37 mouse cellular contexts compared by ENCODE assay signal in the genomic region with DNA sequence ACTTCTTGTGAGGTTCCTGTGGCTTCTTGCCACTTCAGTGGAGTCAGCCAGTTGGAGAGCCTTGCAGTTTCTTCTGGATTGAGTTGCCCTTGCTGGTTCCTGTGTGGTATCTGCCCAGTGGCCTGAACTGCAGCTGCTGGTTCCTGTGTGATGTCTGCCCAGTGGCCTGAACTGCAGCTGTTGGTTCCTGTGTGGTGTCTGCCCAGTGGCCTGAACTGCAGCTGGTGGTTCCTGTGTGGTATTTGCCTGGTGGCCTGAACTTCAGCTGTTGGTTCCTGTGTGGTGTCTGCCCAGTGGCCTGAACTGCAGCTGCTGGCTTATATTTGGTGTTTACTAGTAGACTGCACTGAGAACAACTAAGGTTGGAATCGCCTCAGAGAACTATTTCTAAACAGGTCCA. TPM values are rescaled to one million over a fixed set of nuclear protein-coding genes. Genes with fewer than 3 reads are reported as not detected.
"Had no signal": no experiment of that assay in that cellular context is flagged by ENCODE, and none has a peak within 500 bp of the region (broad histone marks: within the 10 kb centered on the region; RNA-seq: fewer than 3 reads in every experiment).

No protein-coding gene starts in this region.

- H3K9ac ChIP-seq: heart, embryonic 12.5 days; heart, embryonic 13.5 days; heart, embryonic 15.5 days; hindbrain, embryonic 12.5 days; hindbrain, embryonic 13.5 days; hindbrain, embryonic 14.5 days; hindbrain, embryonic 15.5 days; intestine, embryonic 15.5 days; kidney, embryonic 15.5 days had no signal

- H3K27me3 ChIP-seq: heart, embryonic 12.5 days; heart, embryonic 15.5 days; hindbrain, embryonic 15.5 days; intestine, embryonic 15.5 days had no signal

- H3K4me1 ChIP-seq: heart, embryonic 10.5 days; heart, embryonic 12.5 days; heart, embryonic 13.5 days; heart, embryonic 15.5 days; hindbrain, embryonic 10.5 days; hindbrain, embryonic 13.5 days; hindbrain, embryonic 15.5 days; kidney, embryonic 15.5 days had no signal

- H3K4me2 ChIP-seq: heart, embryonic 11.5 days; heart, embryonic 12.5 days; heart, embryonic 13.5 days; heart, embryonic 15.5 days; hindbrain, embryonic 12.5 days; hindbrain, embryonic 13.5 days; hindbrain, embryonic 14.5 days; hindbrain, embryonic 15.5 days; intestine, embryonic 15.5 days; kidney, embryonic 15.5 days had no signal

- H3K36me3 ChIP-seq: heart, embryonic 10.5 days; heart, embryonic 12.5 days; heart, embryonic 13.5 days; heart, embryonic 15.5 days; hindbrain, embryonic 10.5 days; hindbrain, embryonic 12.5 days; hindbrain, embryonic 13.5 days; hindbrain, embryonic 15.5 days; intestine, embryonic 15.5 days; kidney, embryonic 15.5 days had no signal

- H3K27ac ChIP-seq: heart, embryonic 10.5 days; heart, embryonic 13.5 days; heart, embryonic 15.5 days; hindbrain, embryonic 10.5 days; hindbrain, embryonic 12.5 days; hindbrain, embryonic 13.5 days; hindbrain, embryonic 14.5 days; hindbrain, embryonic 15.5 days; hindbrain, postnatal 0 days; intestine, embryonic 15.5 days; kidney, embryonic 15.5 days; kidney, postnatal 0 days; layer of hippocampus, adult 2 months had no signal

- H3K4me3 ChIP-seq: heart, embryonic 10.5 days; heart, embryonic 12.5 days; heart, embryonic 13.5 days; heart, embryonic 15.5 days; hindbrain, embryonic 10.5 days; hindbrain, embryonic 12.5 days; hindbrain, embryonic 13.5 days; hindbrain, embryonic 15.5 days; intestine, embryonic 15.5 days; kidney, embryonic 15.5 days; layer of hippocampus, adult 2 months had no signal

- H3K9me3 ChIP-seq: heart, embryonic 10.5 days; heart, embryonic 13.5 days; heart, embryonic 15.5 days; hindbrain, embryonic 10.5 days; hindbrain, embryonic 13.5 days; hindbrain, embryonic 15.5 days; intestine, embryonic 15.5 days; kidney, embryonic 15.5 days had no signal

- DNase-seq: heart, postnatal 10 days; heart, postnatal 14 days; heart, postnatal 36 days; heart, postnatal 4 days; kidney, adult 11 months; kidney, adult 18-20 months; kidney, adult 2 months; kidney, adult 8-10 months; kidney, adult 9 months; kidney, postnatal 10 days; kidney, postnatal 14 days; kidney, postnatal 25 days; kidney, postnatal 36 days; kidney, postnatal 4 days; layer of hippocampus, adult 9-11 months; layer of hippocampus, postnatal 36 days had no signal

- ATAC-seq: hindbrain, embryonic 16.5 days; hindbrain, postnatal 0 days; inflammation-experienced regulatory T-cells, adult 6 months; intestine, embryonic 15.5 days; intestine, embryonic 16.5 days; intestine, postnatal 0 days had no signal

RNA-seq across cellular contexts. Expression of gene Slc47a1, which starts 37.3 kb away (rescaled TPM):
- total RNA-seq: hematopoietic stem cell, adult 5-6 weeks had no signal
- polyA plus RNA-seq: hindbrain, embryonic 14.5 days; inflammation-experienced regulatory T-cells, adult 6 months had no signal

RNA-seq across cellular contexts. Expression of gene Rnf112, which starts 38.5 kb away (rescaled TPM):
- total RNA-seq: heart, postnatal 36 days; hematopoietic stem cell, adult 5-6 weeks had no signal
- polyA plus RNA-seq: heart, postnatal 0 days; inflammation-experienced regulatory T-cells, adult 6 months had no signal
